Mouse (Mus musculus) cerebellum, adult 2 months (tissue): ENCODE results near the gene Fuz.

Experiments used
- CTCF ChIP-seq: fragments of 200-500 bp; IDR thresholded peaks from 2 replicates; pipeline ENCODE4 v1.5.1; 2011; ENCODE audit warnings: low read depth, mild to moderate bottlenecking, control low read depth, low read length, moderate library complexity, borderline replicate concordance; ENCODE audit not compliant: insufficient read depth
- POLR2A ChIP-seq: fragments of 200-500 bp; IDR thresholded peaks from 2 replicates; pipeline ENCODE4 v1.6.1; 2011; ENCODE audit warnings: low read length, control low read depth, borderline replicate concordance; ENCODE audit not compliant: insufficient read depth

- no peak for TF ChIP-seq CTCF
- no peak for TF ChIP-seq POLR2A
These were observed 26.8 kb upstream of the Fuz start for GRCm38 (mm10) chr7:44868919-44869696.
